Mouse (Mus musculus) forebrain, embryonic 10.5 days (tissue): ENCODE results near the gene Gdap1l1. TPM values are rescaled to one million over a fixed set of nuclear protein-coding genes. Genes with fewer than 3 reads are reported as not detected.

Source experiments
- DNase-seq: peaks from one replicate; pipeline ENCODE4 v3.0.0-alpha.2; 2017; ENCODE audit warnings: low spot score; ENCODE audit errors: extremely low spot score
- H3K27ac ChIP-seq: fragments of 300-500 bp; sonication (generic); 2 replicates; pipeline ENCODE4 v1.5.1; 2016; ENCODE audit warnings: mild to moderate bottlenecking
- H3K27me3 ChIP-seq: fragments of 300-500 bp; sonication (generic); 2 replicates; pipeline ENCODE4 v1.6.1; 2016; ENCODE audit warnings: mild to moderate bottlenecking; ENCODE audit not compliant: poor library complexity, severe bottlenecking
- H3K36me3 ChIP-seq: fragments of 300-500 bp; sonication (generic); replicated peaks from 2 replicates; pipeline ENCODE4 v1.6.1; 2016; ENCODE audit warnings: mild to moderate bottlenecking, moderate library complexity
- H3K4me1 ChIP-seq: fragments of 300-500 bp; sonication (generic); 2 replicates; pipeline ENCODE4 v1.6.1; 2016
- H3K4me3 ChIP-seq: fragments of 300-500 bp; sonication (generic); 2 replicates; pipeline ENCODE4 v1.5.1; 2016; ENCODE audit warnings: mild to moderate bottlenecking, moderate library complexity
- H3K9me3 ChIP-seq: fragments of 300-500 bp; sonication (generic); 2 replicates; pipeline ENCODE4 v1.6.1; 2016; ENCODE audit warnings: mild to moderate bottlenecking, moderate library complexity
- WGBS: fragments of 180-500 bp; shearing (Covaris S2); methylation state at CpG from one replicate; pipeline ENCODE4 v1.1.7; 2016; 5-methylcytosine and 5-hydroxymethylcytosine counted together
- polyA plus RNA-seq: library from polyadenylated mRNA; unstranded; fragments of >200 nt; fragmentation: Nextera tagmentation; extraction: Ambion mirVana; gene quantifications from 2 replicates; pipeline ENCODE4 v1.2.1, GENCODE M21; 2016

Gdap1l1 gene
- polyA plus RNA-seq, 1 experiment from 2014 or later, result 11.8 TPM

GRCm38 (mm10) chr2:163502219-163502618 lies 63.9 kb downstream of the Gdap1l1 start:
- no peaks in the 10 kb centered on the region for H3K4me1 ChIP-seq
- H3K36me3 ChIP-seq, result no peaks in the 10 kb centered on the region
- WGBS, result 74% methylated on average over 2 of the region's 2 CpGs
- H3K9me3 ChIP-seq, result no peaks in the 10 kb centered on the region
- H3K27me3 ChIP-seq, result no peaks in the 10 kb centered on the region
- no peak for DNase-seq
- H3K27ac ChIP-seq, result no peak overlapping the region
- H3K4me3 ChIP-seq, result no peak overlapping the region

- WGBS, result 86% methylated on average over 7 of the region's 7 CpGs
- H3K4me3 ChIP-seq, result no peak overlapping the region
Measured at GRCm38 (mm10) chr2:163503191-163503590, 64.9 kb downstream of the Gdap1l1 start.

More at GRCm38 (mm10) chr2:163503191-163503590, 64.9 kb downstream of the Gdap1l1 start:
- no peak overlapping the region for H3K27ac ChIP-seq
- DNase-seq, result no peak
- H3K36me3 ChIP-seq, result no peaks in the 10 kb centered on the region
- no peaks in the 10 kb centered on the region for H3K9me3 ChIP-seq
- H3K27me3 ChIP-seq, result no peaks in the 10 kb centered on the region
- no peaks in the 10 kb centered on the region for H3K4me1 ChIP-seq

Other genes with a start within 250 kb of the Gdap1l1 start
- 26.6 and 37.1 TPM in 2 replicates for gene Tox2, start 235.4 kb upstream of the Gdap1l1 start, polyA plus RNA-seq
- gene Jph2, start 40.5 kb upstream of the Gdap1l1 start, polyA plus RNA-seq, result 0.34 and 0.47 TPM in 2 replicates
- 86.8 and 95.5 TPM in 2 replicates for gene Oser1, start 13.8 kb upstream of the Gdap1l1 start, polyA plus RNA-seq
- gene Fitm2, start 34.2 kb downstream of the Gdap1l1 start, polyA plus RNA-seq, result 10.9 and 11.1 TPM in 2 replicates
- not detected in 2 replicates for gene R3hdml, start 53.8 kb downstream of the Gdap1l1 start, polyA plus RNA-seq
- not detected in 2 replicates for gene Hnf4a, start 68.3 kb downstream of the Gdap1l1 start, polyA plus RNA-seq
- gene Ttpal, start 163.8 kb downstream of the Gdap1l1 start, polyA plus RNA-seq, result 32.3 and 34.5 TPM in 2 replicates
- 22.1 and 24.1 TPM in 2 replicates for gene Serinc3, start 206.7 kb downstream of the Gdap1l1 start, polyA plus RNA-seq
- gene Pkig, start 219.9 kb downstream of the Gdap1l1 start, polyA plus RNA-seq, result 212 and 215 TPM in 2 replicates